Mouse (Mus musculus) hindbrain, embryonic 14.5 days (tissue): ENCODE results near the gene Ankrd12. TPM values are rescaled to one million over a fixed set of nuclear protein-coding genes. Genes with fewer than 3 reads are reported as not detected.

Experiments
- ATAC-seq: fragments of 200-750 bp; cut with Nextera tagmentation; 2 replicates; pipeline ENCODE4 v1.8.0; 2017; ENCODE audit warnings: moderate number of reproducible peaks, mild to moderate bottlenecking, moderate TSS enrichment, moderate library complexity; ENCODE audit not compliant: low FRiP score
- DNase-seq: peaks from one replicate; pipeline ENCODE4 v3.0.0-alpha.2; 2015; ENCODE audit warnings: low spot score
- H3K27ac ChIP-seq: fragments of 300-500 bp; sonication (generic); 2 replicates; pipeline ENCODE4 v1.5.1; 2014; ENCODE audit warnings: mild to moderate bottlenecking, moderate library complexity
- H3K27me3 ChIP-seq: fragments of 300-500 bp; sonication (generic); 2 replicates; pipeline ENCODE4 v1.6.1; 2014; ENCODE audit warnings: mild to moderate bottlenecking, low read length, mixed read lengths; ENCODE audit not compliant: control insufficient read depth, insufficient read depth
- H3K36me3 ChIP-seq: fragments of 300-500 bp; sonication (generic); replicated peaks from 2 replicates; pipeline ENCODE4 v1.6.1; 2014; ENCODE audit not compliant: control insufficient read depth, insufficient read depth
- H3K4me1 ChIP-seq: fragments of 300-500 bp; sonication (generic); replicated peaks from 2 replicates; pipeline ENCODE4 v1.6.1; 2014; ENCODE audit warnings: antibody characterized with exemption, low read length, mixed read lengths; ENCODE audit not compliant: control insufficient read depth, insufficient read depth
- H3K4me2 ChIP-seq: fragments of 300-500 bp; sonication (generic); replicated peaks from 2 replicates; pipeline ENCODE4 v1.6.1; 2014; ENCODE audit warnings: mild to moderate bottlenecking, moderate library complexity
- H3K4me3 ChIP-seq: fragments of 300-500 bp; sonication (generic); replicated peaks from 2 replicates; pipeline ENCODE4 v1.5.1; 2014; ENCODE audit warnings: mild to moderate bottlenecking, low read length
- H3K9ac ChIP-seq: fragments of 300-500 bp; sonication (generic); 2 replicates; pipeline ENCODE4 v1.6.1; 2014
- H3K9me3 ChIP-seq: fragments of 300-500 bp; sonication (generic); 2 replicates; pipeline ENCODE4 v1.6.1; 2016; ENCODE audit warnings: low read length; ENCODE audit not compliant: control insufficient read depth
- WGBS: fragments of 180-500 bp; shearing (Covaris S2); extraction: QIAGEN DNeasy Blood & Tissue Kit; methylation state at CpG from one replicate; pipeline ENCODE4 v1.1.7; 2014; 5-methylcytosine and 5-hydroxymethylcytosine counted together
- polyA plus RNA-seq: library from polyadenylated mRNA; unstranded; fragments of >200 nt; fragmentation: Nextera tagmentation; extraction: Ambion mirVana; gene quantifications from 2 replicates; pipeline ENCODE4 v1.2.1, GENCODE M21; 2014

Gene Ankrd12
- polyA plus RNA-seq, 1 experiment from 2014 or later, result 157 TPM

- Histone ChIP-seq H3K36me3 (no peaks in the 10 kb centered on the region), H3K9ac (no peak overlapping the region), H3K9me3 (no peaks in the 10 kb centered on the region), H3K27ac (no peak overlapping the region), H3K27me3 (no peaks in the 10 kb centered on the region), H3K4me1 (peaks cover 13% of the 10 kb centered on the region), H3K4me2 (no peak overlapping the region), H3K4me3 (no peak overlapping the region)
- 80% methylated on average over 4 of the region's 4 CpGs for WGBS
- DNase-seq (no peak), ATAC-seq (no peak)
Observed at GRCm38 (mm10) chr17:66108198-66108597, 31.3 kb upstream of the Ankrd12 start.

- Histone ChIP-seq H3K4me2 (no peak overlapping the region), H3K27ac (no peak overlapping the region), H3K9me3 (no peaks in the 10 kb centered on the region), H3K36me3 (no peaks in the 10 kb centered on the region), H3K27me3 (no peaks in the 10 kb centered on the region), H3K4me1 (peaks cover 10% of the 10 kb centered on the region), H3K9ac (no peak overlapping the region), H3K4me3 (no peak overlapping the region)
- ATAC-seq (no peak), DNase-seq (no peak)
- 73% methylated on average over 8 of the region's 8 CpGs for WGBS
Observed at GRCm38 (mm10) chr17:66107466-66107865, 30.6 kb upstream of the Ankrd12 start.

GRCm38 (mm10) chr17:66106601-66107267, 29.8 kb upstream of the Ankrd12 start:
- H3K4me2 ChIP-seq, result no peak overlapping the region
- 51% methylated on average over 10 of the region's 10 CpGs for WGBS

GRCm38 (mm10) chr17:66104076-66104475, 27.2 kb upstream of the Ankrd12 start:
- no peak overlapping the region for H3K4me3 ChIP-seq
- ATAC-seq (no peak), DNase-seq (no peak)
- WGBS, result 82% methylated on average over 7 of the region's 7 CpGs
- no peak overlapping the region for H3K4me2 ChIP-seq
- no peaks in the 10 kb centered on the region for H3K27me3 ChIP-seq
- H3K36me3 ChIP-seq, result no peaks in the 10 kb centered on the region
- H3K4me1 ChIP-seq, result peaks cover 11% of the 10 kb centered on the region
- H3K9ac ChIP-seq, result no peak overlapping the region
- no peaks in the 10 kb centered on the region for H3K9me3 ChIP-seq
- H3K27ac ChIP-seq, result no peak overlapping the region

More at GRCm38 (mm10) chr17:66106601-66107267, 29.8 kb upstream of the Ankrd12 start:
- no peaks in the 10 kb centered on the region for H3K27me3 ChIP-seq
- DNase-seq, result peak; percentile 81
- H3K4me3 ChIP-seq, result no peak overlapping the region
- H3K36me3 ChIP-seq, result no peaks in the 10 kb centered on the region
- no peak overlapping the region for H3K9ac ChIP-seq
- no peak for ATAC-seq
- H3K4me1 ChIP-seq, result 0 out of 2 replicates have a peak, but pooled peaks cover 4% of the 10 kb centered on the region
- no peak overlapping the region for H3K27ac ChIP-seq
- no peaks in the 10 kb centered on the region for H3K9me3 ChIP-seq

GRCm38 (mm10) chr17:66101380-66102330, 24.8 kb upstream of the Ankrd12 start, which contains the start of gene Ndufv2:
Gene Ndufv2 (minus strand): TSS chr17:66101559.
- ATAC-seq (peak; percentile 99), DNase-seq (peak; percentile 98)
- Histone ChIP-seq H3K27ac (peak within 1 kb of the TSS; percentile 93), H3K27me3 (no peaks in the 10 kb centered on the region), H3K36me3 (no peaks in the 10 kb centered on the region), H3K9ac (peak within 1 kb of the TSS; percentile 89), H3K4me2 (peak within 1 kb of the TSS; percentile 84), H3K4me1 (peaks cover 11% of the 10 kb centered on the region), H3K9me3 (no peaks in the 10 kb centered on the region), H3K4me3 (peak within 1 kb of the TSS; percentile 77)
- under 1% methylated on average over 67 of the region's 67 CpGs for WGBS

GRCm38 (mm10) chr17:66100566-66101379, 23.9 kb upstream of the Ankrd12 start:
- H3K9ac ChIP-seq, result peak overlapping the region; percentile 89
- no peak; the same call in 1 of the 2 replicates for ATAC-seq
- peak; percentile 48 for DNase-seq
- under 1% methylated on average over 41 of the region's 41 CpGs for WGBS
- H3K4me3 ChIP-seq, result peak overlapping the region; percentile 77
- no peaks in the 10 kb centered on the region for H3K27me3 ChIP-seq
- peaks cover 11% of the 10 kb centered on the region for H3K4me1 ChIP-seq
- no peaks in the 10 kb centered on the region for H3K9me3 ChIP-seq
- peak overlapping the region; percentile 93 for H3K27ac ChIP-seq
- H3K36me3 ChIP-seq, result no peaks in the 10 kb centered on the region
- H3K4me2 ChIP-seq, result peak overlapping the region; percentile 84

GRCm38 (mm10) chr17:66092664-66093063, 15.8 kb upstream of the Ankrd12 start:
- Histone ChIP-seq H3K36me3 (peaks cover 19% of the 10 kb centered on the region), H3K9ac (no peak overlapping the region), H3K4me3 (no peak overlapping the region), H3K4me1 (no peaks in the 10 kb centered on the region), H3K4me2 (no peak overlapping the region), H3K27me3 (no peaks in the 10 kb centered on the region), H3K9me3 (no peaks in the 10 kb centered on the region), H3K27ac (no peak overlapping the region)
- DNase-seq (no peak), ATAC-seq (no peak)
- WGBS, result 89% methylated on average over 3 of the region's 3 CpGs

GRCm38 (mm10) chr17:66092065-66092464, 15.2 kb upstream of the Ankrd12 start:
- ATAC-seq (no peak), DNase-seq (no peak)
- Histone ChIP-seq H3K9ac (no peak overlapping the region), H3K4me2 (no peak overlapping the region), H3K27ac (no peak overlapping the region), H3K36me3 (peaks cover 24% of the 10 kb centered on the region), H3K4me1 (no peaks in the 10 kb centered on the region), H3K4me3 (no peak overlapping the region), H3K27me3 (no peaks in the 10 kb centered on the region), H3K9me3 (no peaks in the 10 kb centered on the region)
- 90% methylated on average over 2 of the region's 2 CpGs for WGBS
